ENCODE assay signal across 23 mouse cellular contexts in the genomic region with DNA sequence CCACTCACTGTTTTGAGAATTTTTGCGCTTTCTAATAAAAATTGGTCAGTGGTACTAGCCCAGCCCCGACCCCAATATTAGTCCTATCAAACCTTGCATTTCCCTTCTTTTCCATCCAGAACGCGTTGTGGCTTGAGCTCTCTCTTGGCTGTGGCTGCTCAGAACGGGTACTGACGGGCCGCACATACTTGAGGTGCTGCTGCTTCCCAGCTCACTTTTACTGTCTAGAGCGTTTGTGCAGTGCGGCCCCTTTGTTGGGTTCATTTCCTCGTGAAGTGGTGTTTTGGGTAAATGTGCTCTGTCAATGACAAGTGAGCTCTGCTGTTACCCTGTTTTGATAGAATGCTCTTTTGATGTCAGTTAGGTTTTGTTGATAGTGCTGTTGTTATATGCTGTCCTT.
A peak's percentile ranks its signal among the peaks of the same experiment; 100 is the strongest.
DNase-seq lines count a peak whose midpoint lies in the region; ATAC-seq and TF ChIP-seq lines count a peak whose summit lies in the region.
"Had no signal": no experiment of that assay in that cellular context is flagged by ENCODE, and none has a peak within 500 bp of the region (broad histone marks: within the 10 kb centered on the region; RNA-seq: fewer than 3 reads in every experiment).

No protein-coding gene starts in this region.

- ATAC-seq in heart, embryonic 15.5 days (replicated peaks; ENCODE audit: insufficient number of reproducible peaks, insufficient read depth, low FRiP score, low read depth): no peak
- ATAC-seq in common myeloid progenitor, adult 5-6 weeks (replicated peaks; ENCODE audit: low read depth, poor library complexity, severe bottlenecking): peak; percentile 42; the same call in 1 of the 2 replicates
- no peak for ATAC-seq in liver, postnatal 0 days

- no peaks in the 10 kb centered on the region for H3K36me3 ChIP-seq in heart, embryonic 15.5 days
- peaks cover 4% of the 10 kb centered on the region; the same call in 1 of the 2 replicates for H3K36me3 ChIP-seq in thymus, adult 2 months (ENCODE audit: control insufficient read depth, insufficient read depth, low read length)
- H3K36me3 ChIP-seq in liver, postnatal 0 days (replicated peaks; ENCODE audit: insufficient read depth, low read length): no peaks in the 10 kb centered on the region
- H3K36me3 ChIP-seq: embryonic facial prominence, embryonic 12.5 days; limb, embryonic 15.5 days had no signal

- TF ChIP-seq EP300 in liver, postnatal 0 days (IDR thresholded peaks at IDR 0.05; ENCODE audit: low read depth): no peak

- no peak overlapping the region for H3K4me3 ChIP-seq in heart, embryonic 15.5 days
- H3K4me3 ChIP-seq in thymus, adult 2 months (ENCODE audit: control insufficient read depth, insufficient read depth, low read length): no peak overlapping the region
- H3K4me3 ChIP-seq in liver, postnatal 0 days (ENCODE audit: low read depth, low read length): no peak overlapping the region
- H3K4me3 ChIP-seq: embryonic facial prominence, embryonic 12.5 days; hindbrain, embryonic 10.5 days; limb, embryonic 15.5 days; liver, embryonic 15.5 days; myocyte had no signal

- TF ChIP-seq POLR2A in thymus, adult 2 months (IDR thresholded peaks at IDR 0.05; ENCODE audit: control insufficient read depth, extremely low read depth, insufficient read depth, low read length, poor library complexity): no peak

- H3K9ac ChIP-seq in heart, embryonic 15.5 days: no peak overlapping the region
- H3K9ac ChIP-seq in liver, postnatal 0 days (replicated peaks): no peak overlapping the region
- H3K9ac ChIP-seq: embryonic facial prominence, embryonic 12.5 days; limb, embryonic 15.5 days; liver, embryonic 15.5 days had no signal

- TF ChIP-seq CTCF in thymus, adult 2 months (IDR thresholded peaks at IDR 0.05; ENCODE audit: borderline replicate concordance, control insufficient read depth, extremely low read depth, insufficient read depth, low read length, poor library complexity): no peak
- no peak for TF ChIP-seq CTCF in liver, postnatal 0 days (IDR thresholded peaks at IDR 0.05; ENCODE audit: low read depth)

- peak overlapping the region; percentile 47; the same call in 1 of the 2 replicates for H3K27ac ChIP-seq in heart, embryonic 15.5 days
- no peak overlapping the region for H3K27ac ChIP-seq in thymus, adult 2 months (ENCODE audit: control insufficient read depth, insufficient read depth, low read length)
- no peak overlapping the region for H3K27ac ChIP-seq in liver, postnatal 0 days (ENCODE audit: low read depth)
- H3K27ac ChIP-seq: embryonic facial prominence, embryonic 12.5 days; hindbrain, embryonic 10.5 days; kidney, postnatal 0 days; limb, embryonic 15.5 days; liver, embryonic 15.5 days had no signal

- H3K27me3 ChIP-seq in heart, embryonic 15.5 days: no peaks in the 10 kb centered on the region
- no peaks in the 10 kb centered on the region; the same call in 1 of the 2 replicates for H3K27me3 ChIP-seq in thymus, adult 2 months (ENCODE audit: control insufficient read depth, insufficient read depth, low read length)
- H3K27me3 ChIP-seq in liver, postnatal 0 days (ENCODE audit: insufficient read depth, low read length): no peaks in the 10 kb centered on the region
- H3K27me3 ChIP-seq: embryonic facial prominence, embryonic 12.5 days; limb, embryonic 15.5 days; liver, embryonic 15.5 days had no signal

- no peak overlapping the region for H3K4me2 ChIP-seq in heart, embryonic 15.5 days
- no peak overlapping the region for H3K4me2 ChIP-seq in liver, postnatal 0 days (ENCODE audit: low read depth, low read length)
- H3K4me2 ChIP-seq: embryonic facial prominence, embryonic 12.5 days; limb, embryonic 15.5 days; liver, embryonic 15.5 days had no signal

- peaks cover 16% of the 10 kb centered on the region for H3K4me1 ChIP-seq in heart, embryonic 15.5 days (replicated peaks)
- H3K4me1 ChIP-seq in thymus, adult 2 months (replicated peaks; ENCODE audit: control insufficient read depth, insufficient read depth, low read length): peaks cover 9% of the 10 kb centered on the region
- H3K4me1 ChIP-seq in liver, postnatal 0 days (ENCODE audit: insufficient read depth): peaks cover 23% of the 10 kb centered on the region

- no peak for DNase-seq in heart, adult 9 months (ENCODE audit: low spot score in 2 of 2)
- peak; percentile 22 for DNase-seq in thymus, adult 2 months
- no peak for DNase-seq in thymus, adult 18-20 months
- peak; percentile 23 for DNase-seq in thymus, postnatal 25 days
- DNase-seq in liver, postnatal 0 days: no peak
- no peak for DNase-seq in retina, embryonic 14.5 days (ENCODE audit: low spot score)
- DNase-seq: adrenal gland, postnatal 25 days; cerebellum, adult 9-10 months; gastrocnemius, postnatal 10 days; heart, postnatal 10 days; kidney, adult 11 months; layer of hippocampus, adult 9-11 months; lung, postnatal 4 days; midbrain, embryonic 14.5 days; retina, postnatal 1 day had no signal

- WGBS in heart, embryonic 15.5 days: 51% methylated on average over 10 of the region's 10 CpGs
- WGBS in thymus, adult 2 months: 46% methylated on average over 10 of the region's 10 CpGs
- 55% methylated on average over 10 of the region's 10 CpGs for whole genome bisulfite sequencing in liver, postnatal 0 days (ENCODE audit: insufficient replicate concordance)

- H3K9me3 ChIP-seq in heart, embryonic 15.5 days (replicated peaks): no peaks in the 10 kb centered on the region
- H3K9me3 ChIP-seq in liver, postnatal 0 days (ENCODE audit: low read length): no peaks in the 10 kb centered on the region
- H3K9me3 ChIP-seq: embryonic facial prominence, embryonic 12.5 days; hindbrain, embryonic 10.5 days; limb, embryonic 15.5 days; liver, embryonic 15.5 days had no signal

Comparison
In these comparisons a context has a peak if more than half of its experiments do, and no peak if none do; other contexts are left out.
1. DNase-seq: peak in thymus, adult 2 months (single experiment) and thymus, postnatal 25 days (single experiment); none in heart, adult 9 months (0 of 2), thymus, adult 18-20 months (0 of 2), liver, postnatal 0 days (single experiment) and retina, embryonic 14.5 days (single experiment).